Mouse (Mus musculus): ENCODE data around the gene Pde12. TPM values are rescaled to one million over a fixed set of nuclear protein-coding genes. Genes with fewer than 3 reads are reported as not detected.

The Pde12 gene
- total RNA-seq, 1 experiment from 2014 or later: 18.7 TPM

DNA sequence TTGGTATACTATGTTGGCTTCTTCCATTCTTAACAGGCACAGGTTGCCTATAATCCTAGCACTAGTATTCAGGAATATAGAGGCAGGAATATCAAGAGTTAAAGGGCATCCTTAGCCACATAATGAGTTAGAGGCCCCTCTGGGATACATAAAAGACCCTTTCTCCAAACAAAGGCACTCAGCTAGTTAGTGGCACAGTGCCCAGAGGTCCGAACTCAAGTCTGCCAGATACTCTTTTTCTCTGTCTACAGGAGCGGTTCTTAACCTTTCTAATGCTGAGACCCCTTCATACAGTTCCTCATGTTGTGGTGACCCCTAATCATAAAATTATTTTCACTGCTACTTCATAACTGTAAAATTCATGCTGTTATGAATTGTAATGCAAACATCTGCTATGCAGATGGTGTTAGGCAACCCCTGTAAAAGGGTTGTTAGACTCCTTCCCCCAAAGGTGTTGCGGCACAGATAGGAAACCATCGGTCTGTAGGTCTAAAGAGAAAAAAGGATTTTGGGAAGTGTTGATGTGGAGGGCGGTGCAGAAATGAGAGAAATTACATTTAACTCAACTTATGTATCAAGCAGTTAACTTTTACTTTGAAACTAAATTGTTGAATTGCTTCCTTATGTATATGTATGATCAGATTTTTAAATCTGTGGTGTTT lies 23.6 kb downstream of the Pde12 start:
- ATAC-seq (replicated peaks; ENCODE audit: low read depth, poor library complexity, severe bottlenecking): no peak

DNA sequence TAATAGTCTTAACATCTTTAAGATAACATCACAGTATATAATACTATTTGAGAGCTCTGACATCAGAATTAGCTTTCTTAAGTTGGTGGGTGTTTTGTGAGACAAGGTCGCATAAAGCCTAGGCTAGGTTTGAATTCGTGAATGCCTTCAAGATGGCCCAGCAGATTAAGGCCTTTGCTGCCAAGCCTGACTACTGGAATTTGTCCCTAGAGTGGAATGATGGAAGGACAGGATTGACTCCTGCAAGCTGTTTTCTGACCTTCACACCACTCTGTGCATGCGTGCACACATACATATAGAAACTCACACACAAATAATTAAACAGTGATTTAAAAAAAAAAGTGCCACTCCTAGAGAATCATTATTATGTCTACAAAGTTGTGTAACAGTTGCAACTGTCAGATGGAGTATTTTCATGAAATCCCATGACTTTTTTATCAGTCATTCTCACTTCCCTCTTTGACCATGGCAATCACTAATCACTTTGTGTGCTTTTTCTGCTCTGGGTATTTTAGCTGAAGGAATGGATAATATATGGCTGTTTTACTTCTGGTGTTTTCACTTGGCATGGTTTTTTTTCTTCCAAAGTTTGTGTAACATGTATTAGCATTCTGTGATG lies 26.6 kb downstream of the Pde12 start:
- ATAC-seq (replicated peaks; ENCODE audit: low read depth, poor library complexity, severe bottlenecking): peak; percentile 16; the same call in 1 of the 2 replicates

DNA sequence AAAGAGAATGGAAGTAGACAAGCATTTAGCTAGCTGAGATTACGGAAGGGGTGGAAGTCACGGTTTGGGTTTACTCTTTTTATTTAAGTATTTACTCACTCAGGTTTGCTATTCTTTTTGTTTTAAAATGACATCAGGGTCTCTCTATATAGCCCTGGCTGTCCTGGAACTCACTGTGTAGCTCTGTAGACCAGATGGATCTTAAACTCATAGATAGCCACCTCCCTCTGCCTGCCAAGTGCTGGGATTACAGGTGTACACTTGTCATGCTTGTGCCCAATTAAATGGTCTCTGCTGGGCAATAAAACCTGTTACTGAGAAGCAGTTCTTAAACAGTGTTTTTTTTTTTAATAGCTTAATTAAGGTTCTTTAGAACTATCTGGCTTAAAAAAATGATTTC lies 29.7 kb downstream of the Pde12 start:
- ATAC-seq (replicated peaks; ENCODE audit: low read depth, poor library complexity, severe bottlenecking): no peak

DNA sequence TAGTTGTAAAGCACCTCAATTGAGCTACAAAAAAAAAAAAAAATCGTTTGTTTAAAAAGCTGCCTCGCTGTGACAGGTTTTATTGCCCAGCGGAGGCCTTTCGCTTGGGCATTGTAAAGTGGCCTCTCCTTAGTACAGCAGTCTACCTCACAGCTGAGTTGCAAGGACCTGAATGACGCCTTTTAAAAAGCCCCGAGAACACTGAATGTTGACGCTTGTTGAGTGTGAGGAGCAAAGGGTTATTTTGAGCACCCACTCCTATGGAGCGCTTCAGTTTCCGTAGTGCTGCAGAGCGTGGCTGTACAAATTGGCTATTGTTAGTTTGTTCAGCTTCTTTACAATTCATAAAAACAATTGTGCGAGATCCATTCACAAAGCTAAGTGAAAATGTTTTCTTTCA lies 30.4 kb downstream of the Pde12 start:
- ATAC-seq (replicated peaks; ENCODE audit: low read depth, poor library complexity, severe bottlenecking): no peak

DNA sequence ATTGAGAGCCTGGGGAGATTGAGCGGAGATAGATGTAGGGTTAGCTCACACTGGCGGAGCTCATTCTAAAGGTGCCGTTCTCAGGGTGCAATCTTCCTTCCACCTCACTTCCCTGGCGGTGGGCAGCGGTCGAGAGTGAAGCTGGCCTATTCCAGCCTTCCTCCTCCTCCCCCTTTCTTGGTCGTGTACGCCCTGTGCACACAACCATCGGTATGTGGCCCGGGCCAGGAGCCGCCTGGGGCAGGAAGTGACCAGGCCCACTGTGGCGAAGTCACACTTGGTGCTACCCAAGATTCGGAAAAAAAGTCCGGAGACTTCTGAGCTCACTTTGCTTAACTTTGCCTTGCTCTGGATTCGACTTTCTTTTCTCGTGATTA lies 31.0 kb downstream of the Pde12 start:
- ATAC-seq (replicated peaks; ENCODE audit: low read depth, poor library complexity, severe bottlenecking): peak; percentile 50

- peak; percentile 94 for ATAC-seq (replicated peaks; ENCODE audit: low read depth, poor library complexity, severe bottlenecking)
These were observed 31.6 kb downstream of the Pde12 start, which contains the start of gene Arf4 for GRCm38 (mm10) chr14:26637851-26638707. Gene Arf4, plus strand, starts transcription at chr14:26638074.

DNA sequence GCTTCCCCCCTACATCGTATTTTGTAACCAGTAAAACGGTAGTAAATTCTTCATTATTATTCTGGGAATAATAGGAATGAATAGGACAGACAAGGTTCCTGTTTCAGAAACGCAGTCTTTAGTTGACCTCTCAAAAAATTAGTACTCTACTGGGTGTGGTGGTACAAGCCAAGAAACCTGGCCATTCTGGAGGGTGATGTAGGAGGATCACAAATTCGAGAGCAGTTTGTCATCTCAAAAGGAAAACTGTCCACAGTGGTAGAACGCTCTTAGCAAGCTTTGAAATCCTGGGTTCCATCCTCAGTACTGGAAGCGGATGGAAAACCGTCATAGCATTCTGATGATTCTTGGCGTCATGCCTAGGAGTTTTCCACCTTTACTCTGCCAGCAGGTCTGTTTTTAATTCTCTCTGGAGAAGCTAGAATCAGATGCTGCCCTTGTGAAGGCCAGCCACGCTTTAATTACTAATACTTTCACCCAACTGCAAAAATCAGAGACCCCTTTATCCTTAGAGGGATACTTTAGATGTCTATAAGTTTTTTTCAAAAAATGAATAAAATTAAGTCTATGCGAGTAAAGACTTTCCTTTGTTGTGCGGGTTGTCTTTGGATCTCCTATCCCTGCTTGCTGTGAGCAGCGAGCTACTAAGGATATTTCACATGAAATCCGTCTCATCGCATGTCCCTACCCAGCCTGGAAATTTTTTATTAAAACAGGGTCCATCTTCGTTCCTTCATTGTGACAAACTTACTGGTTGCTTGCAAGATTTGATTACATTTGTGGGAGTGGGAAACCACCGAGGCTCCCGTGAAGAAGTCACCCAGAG lies 32.4 kb downstream of the Pde12 start:
- no peak for ATAC-seq (replicated peaks; ENCODE audit: low read depth, poor library complexity, severe bottlenecking)

DNA sequence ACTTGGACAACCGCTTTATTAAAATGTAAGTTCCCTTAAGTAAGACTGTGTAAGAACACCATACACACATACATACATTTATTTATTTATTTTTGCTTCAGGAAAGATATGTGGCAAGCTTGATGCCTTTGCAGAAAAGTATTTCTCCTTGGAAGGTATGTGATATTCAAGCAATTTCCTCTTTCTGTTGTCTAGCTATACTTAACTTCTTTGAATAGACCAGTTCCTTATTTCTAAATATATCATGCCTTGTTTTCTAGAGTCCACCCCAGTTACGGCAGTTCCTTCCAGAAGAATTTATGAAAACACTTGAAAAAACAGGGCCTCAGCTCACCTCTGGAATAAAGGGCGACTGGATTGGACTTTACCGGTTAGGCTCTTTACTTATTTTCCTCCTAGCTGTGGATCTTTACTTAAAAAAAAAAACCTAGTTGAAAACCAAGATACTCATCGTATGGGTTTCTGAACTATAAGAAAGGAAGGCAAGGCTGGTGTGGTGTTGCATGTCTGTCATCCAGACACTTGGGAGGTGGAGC lies 43.0 kb downstream of the Pde12 start:
- peak; percentile 79 for ATAC-seq (replicated peaks; ENCODE audit: low read depth, poor library complexity, severe bottlenecking)

GRCm38 (mm10) chr14:26625301-26625700 lies 44.4 kb downstream of the Pde12 start:
- ATAC-seq (replicated peaks; ENCODE audit: low read depth, poor library complexity, severe bottlenecking): no peak

DNA sequence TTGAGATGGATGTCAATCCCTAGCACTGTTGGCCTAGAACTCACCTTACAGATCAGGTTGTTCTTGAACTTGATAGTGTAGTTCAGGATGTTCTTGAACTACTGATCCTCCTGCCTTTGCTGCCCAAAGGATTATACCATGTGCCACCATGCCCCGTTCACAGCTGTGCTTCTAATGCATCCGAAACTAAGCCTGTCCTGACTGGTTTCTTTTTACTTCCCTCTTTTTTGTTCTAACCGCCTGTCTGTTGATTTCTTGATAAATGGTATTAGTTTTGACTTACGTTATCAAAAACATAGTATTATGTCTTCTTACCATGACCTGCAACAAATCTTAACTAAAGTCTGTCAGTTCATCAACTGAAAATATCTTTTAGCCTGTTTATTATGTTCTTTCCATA lies 59.0 kb downstream of the Pde12 start:
- ATAC-seq (replicated peaks; ENCODE audit: low read depth, poor library complexity, severe bottlenecking): peak; percentile 66; the same call in 1 of the 2 replicates

Other genes with a start within 250 kb of the Pde12 start
- gene Slmap, start 135.0 kb downstream of the Pde12 start, total RNA-seq (2017): 82.0 and 97.4 TPM in 2 replicates
- 41.0 and 52.7 TPM in 2 replicates for gene Dennd6a, start 96.0 kb downstream of the Pde12 start, total RNA-seq (2017)
- 113 and 135 TPM in 2 replicates for gene Arf4, start 31.8 kb downstream of the Pde12 start, total RNA-seq (2017)
- gene Dnah12, start 23.4 kb upstream of the Pde12 start, total RNA-seq (2017): 1.9 and 2.8 TPM in 2 replicates
- not detected in 2 replicates for gene Asb14, start 224.7 kb upstream of the Pde12 start, total RNA-seq (2017)